Mouse (Mus musculus): ENCODE results near the gene Tssc4.

DNA sequence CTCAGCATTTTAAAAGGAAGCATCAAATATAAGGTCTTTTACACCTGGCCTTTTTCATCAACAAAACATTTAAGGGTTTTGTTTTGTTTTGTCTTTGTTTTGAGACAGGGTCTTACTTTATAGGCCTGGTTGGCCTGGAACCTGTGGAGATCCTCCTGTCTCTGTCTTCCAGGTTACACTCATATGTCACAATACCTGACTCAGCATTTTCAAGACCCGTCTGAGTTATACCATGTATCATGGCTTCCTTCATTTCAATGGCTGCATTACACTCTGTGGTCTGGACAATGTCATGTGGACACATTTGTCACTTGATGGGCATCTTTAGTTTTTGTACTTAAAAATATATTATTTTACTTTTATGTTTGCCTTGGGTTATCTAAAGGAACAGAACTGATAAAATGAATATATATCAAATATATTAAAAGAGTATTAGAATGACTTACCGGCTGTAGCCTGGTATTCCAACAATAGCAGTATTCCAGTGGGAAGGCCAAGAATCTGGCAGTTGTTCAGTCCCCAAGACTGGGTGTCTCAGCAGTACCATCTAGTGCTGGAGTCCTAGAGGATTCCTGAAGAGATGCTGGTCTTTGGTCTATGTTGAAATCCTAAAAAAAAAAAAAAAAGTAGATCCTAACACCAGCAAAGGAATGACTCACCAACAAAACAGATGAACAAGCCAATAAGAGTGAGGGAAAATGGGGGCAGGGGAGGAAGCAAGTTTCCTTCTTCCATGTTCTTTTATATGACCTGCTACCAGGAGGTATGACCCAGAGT, 24.8 kb upstream of the Tssc4 start:
- no peak for TF ChIP-seq CTCF (IDR thresholded peaks at IDR 0.05; ENCODE audit: borderline replicate concordance, insufficient read depth, low read length)
- TF ChIP-seq POLR2A (IDR thresholded peaks at IDR 0.05; ENCODE audit: low read depth, low read length), result no peak
